In the genomic region with DNA sequence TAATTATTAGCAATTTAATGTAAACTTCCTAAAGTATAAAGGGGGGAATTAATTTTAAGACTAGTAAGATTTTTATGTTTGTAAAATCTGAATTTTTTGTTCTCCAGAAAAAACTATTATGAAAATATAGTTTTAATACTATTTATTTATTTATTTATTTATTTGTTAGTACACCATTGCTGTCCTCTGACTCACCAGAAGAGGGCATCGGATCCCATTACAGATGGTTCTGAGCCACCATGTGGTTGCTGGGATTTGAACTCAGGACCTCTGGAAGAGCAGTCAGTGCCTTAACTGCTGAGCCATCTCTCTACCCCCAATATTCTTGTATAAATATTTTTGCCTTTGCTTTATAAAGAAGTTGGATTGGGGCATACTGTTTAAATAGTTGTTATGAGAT, we compare ENCODE assay signal across 21 mouse cellular contexts.
DNase-seq lines count a peak whose midpoint lies in the region; ATAC-seq and TF ChIP-seq lines count a peak whose summit lies in the region.
"Had no signal": no experiment of that assay in that cellular context is flagged by ENCODE, and none has a peak within 500 bp of the region (broad histone marks: within the 10 kb centered on the region; RNA-seq: fewer than 3 reads in every experiment).

No protein-coding gene starts in this region.

- H3K36me3 ChIP-seq in intestine, postnatal 0 days (ENCODE audit: control insufficient read depth, insufficient read depth), result peaks cover 24% of the 10 kb centered on the region; the same call in 1 of the 2 replicates
- H3K36me3 ChIP-seq in intestine, embryonic 15.5 days, result peaks cover 7% of the 10 kb centered on the region
- H3K36me3 ChIP-seq in liver, embryonic 14.5 days (replicated peaks; ENCODE audit: control insufficient read depth, insufficient read depth, low read depth), result no peaks in the 10 kb centered on the region; the same call in 1 of the 2 replicates
- H3K36me3 ChIP-seq in MEL (ENCODE audit: control insufficient read depth in 1 of 2, insufficient read depth in 2 of 2, low read length in 2 of 2), result peaks cover 3 to 5% of the 10 kb centered on the region in 2 experiments
- H3K36me3 ChIP-seq in splenic B cell, adult 2 months (ENCODE audit: control insufficient read depth, insufficient read depth, low read length, poor library complexity, severe bottlenecking), result peaks cover 5% of the 10 kb centered on the region; the same call in 1 of the 2 replicates

- H3K9ac ChIP-seq in intestine, postnatal 0 days (ENCODE audit: low read depth, low read length), result no peak overlapping the region
- H3K9ac ChIP-seq in intestine, embryonic 15.5 days, result no peak overlapping the region
- H3K9ac ChIP-seq in liver, embryonic 14.5 days (replicated peaks), result no peak overlapping the region
- no peak overlapping the region for H3K9ac ChIP-seq in MEL (ENCODE audit: control insufficient read depth, low read depth, low read length, poor library complexity, severe bottlenecking)
- H3K9ac ChIP-seq: hindbrain, embryonic 12.5 days; liver, embryonic 13.5 days had no signal

- H3K4me2 ChIP-seq in intestine, postnatal 0 days (replicated peaks; ENCODE audit: low read depth), result no peak overlapping the region
- no peak overlapping the region for H3K4me2 ChIP-seq in intestine, embryonic 15.5 days (replicated peaks)
- H3K4me2 ChIP-seq in liver, embryonic 14.5 days (ENCODE audit: low read depth), result no peak overlapping the region
- H3K4me2 ChIP-seq: hindbrain, embryonic 12.5 days; liver, embryonic 13.5 days; midbrain, embryonic 11.5 days had no signal

- ATAC-seq in intestine, postnatal 0 days, result no peak
- ATAC-seq in intestine, embryonic 15.5 days, result no peak
- no peak for ATAC-seq in liver, embryonic 14.5 days (ENCODE audit: insufficient read depth)
- ATAC-seq: forebrain, embryonic 16.5 days; inflammation-experienced regulatory T-cells, adult 6 months had no signal

- no peaks in the 10 kb centered on the region for H3K27me3 ChIP-seq in intestine, postnatal 0 days (replicated peaks; ENCODE audit: control insufficient read depth, insufficient read depth, low read length)
- no peaks in the 10 kb centered on the region for H3K27me3 ChIP-seq in intestine, embryonic 15.5 days (replicated peaks)
- no peaks in the 10 kb centered on the region for H3K27me3 ChIP-seq in liver, embryonic 14.5 days (ENCODE audit: control insufficient read depth, insufficient read depth, low read length)
- no peaks in the 10 kb centered on the region for H3K27me3 ChIP-seq in MEL (ENCODE audit: control insufficient read depth in 1 of 2, insufficient read depth in 2 of 2, low read length in 2 of 2)
- no peaks in the 10 kb centered on the region for H3K27me3 ChIP-seq in splenic B cell, adult 2 months (ENCODE audit: control insufficient read depth, insufficient read depth, low read length, poor library complexity, severe bottlenecking)
- H3K27me3 ChIP-seq: hindbrain, embryonic 12.5 days; liver, embryonic 13.5 days had no signal

- TF ChIP-seq RAD21 in MEL (IDR thresholded peaks at IDR 0.05; ENCODE audit: low read depth, low read length), result no peak

- no peaks in the 10 kb centered on the region for H3K9me3 ChIP-seq in intestine, postnatal 0 days (ENCODE audit: control insufficient read depth)
- H3K9me3 ChIP-seq in intestine, embryonic 15.5 days, result no peaks in the 10 kb centered on the region
- no peaks in the 10 kb centered on the region for H3K9me3 ChIP-seq in liver, embryonic 14.5 days (ENCODE audit: control insufficient read depth, low read length)
- H3K9me3 ChIP-seq in MEL (replicated peaks; ENCODE audit: insufficient read depth, low read length), result no peaks in the 10 kb centered on the region
- H3K9me3 ChIP-seq: forebrain, embryonic 10.5 days; hindbrain, embryonic 12.5 days; limb, embryonic 10.5 days; liver, embryonic 13.5 days had no signal

- DNase-seq in liver, embryonic 14.5 days (ENCODE audit: low read depth in 3 of 3, low spot score in 3 of 3), result no peak
- DNase-seq in liver, result no peak
- DNase-seq in MEL (ENCODE audit: low read depth, low spot score), result peak; percentile 13
- DNase-seq in splenic B cell, adult 2 months (ENCODE audit: low read depth, low spot score), result peak; percentile 3
- DNase-seq in T-cell, adult 2 months (ENCODE audit: low spot score), result no peak
- DNase-seq: cerebellum, adult 11 months; cerebellum, postnatal 10 days; gastrocnemius, postnatal 25 days; heart, adult 18-20 months; kidney, postnatal 4 days; liver, embryonic 13.5 days; spleen, adult 18-20 months; thymus, postnatal 14 days had no signal

- no peak overlapping the region for H3K27ac ChIP-seq in intestine, postnatal 0 days (ENCODE audit: low read depth, low read length)
- H3K27ac ChIP-seq in intestine, embryonic 15.5 days, result no peak overlapping the region
- no peak overlapping the region for H3K27ac ChIP-seq in liver, embryonic 14.5 days
- H3K27ac ChIP-seq in MEL (ENCODE audit: control insufficient read depth, low read depth, low read length), result no peak overlapping the region
- H3K27ac ChIP-seq: forebrain, embryonic 10.5 days; hindbrain, embryonic 12.5 days; limb, embryonic 10.5 days; liver, embryonic 13.5 days had no signal

- 100% methylated on average over 1 of the region's 1 CpGs for WGBS in intestine, postnatal 0 days
- 91% methylated on average over 1 of the region's 1 CpGs for WGBS in intestine, embryonic 15.5 days
- WGBS in liver, embryonic 14.5 days (ENCODE audit: insufficient replicate concordance), result 73% methylated on average over 1 of the region's 1 CpGs

- no peaks in the 10 kb centered on the region for H3K4me1 ChIP-seq in intestine, postnatal 0 days (replicated peaks; ENCODE audit: control insufficient read depth, insufficient read depth, low read length)
- H3K4me1 ChIP-seq in intestine, embryonic 15.5 days (replicated peaks), result no peaks in the 10 kb centered on the region
- peaks cover 0 to 5% of the 10 kb centered on the region in 2 experiments; a peak in 2 of 4 replicates for H3K4me1 ChIP-seq in liver, embryonic 14.5 days (replicated peaks; ENCODE audit: control insufficient read depth in 2 of 2, insufficient read depth in 2 of 2, low read length in 1 of 2)
- H3K4me1 ChIP-seq in MEL (ENCODE audit: control insufficient read depth in 1 of 2, insufficient read depth in 2 of 2, low read length in 2 of 2), result no peaks in the 10 kb centered on the region; a peak in 1 of 4 replicates
- H3K4me1 ChIP-seq: forebrain, embryonic 10.5 days; hindbrain, embryonic 12.5 days; limb, embryonic 10.5 days had no signal

- H3K79me2 ChIP-seq in MEL (ENCODE audit: control insufficient read depth, insufficient read depth, low read length, poor library complexity), result no peaks in the 10 kb centered on the region

- TF ChIP-seq CTCF in intestine, postnatal 0 days (IDR thresholded peaks at IDR 0.05; ENCODE audit: low read depth), result peak; percentile 15; the same call in 1 of the 2 replicates
- peak; percentile 23; the same call in 1 of the 2 replicates for TF ChIP-seq CTCF in liver, embryonic 14.5 days (IDR thresholded peaks at IDR 0.05; ENCODE audit: low read depth)
- 0 out of 6 replicates have a peak, but pooled peaks of 1 of the 3 experiments have one; percentile 5 for TF ChIP-seq CTCF in MEL (IDR thresholded peaks at IDR 0.05 in 2 of 3, conservative IDR thresholded peaks at IDR 0.05 in 1 of 3; ENCODE audit: control insufficient read depth in 1 of 3, insufficient read depth in 1 of 3, low read depth in 2 of 3, low read length in 3 of 3, poor library complexity in 1 of 3, severe bottlenecking in 1 of 3)

- H3K4me3 ChIP-seq in intestine, postnatal 0 days (ENCODE audit: low read depth, low read length), result no peak overlapping the region
- H3K4me3 ChIP-seq in intestine, embryonic 15.5 days (replicated peaks), result no peak overlapping the region
- no peak overlapping the region for H3K4me3 ChIP-seq in liver, embryonic 14.5 days (ENCODE audit: insufficient read depth in 1 of 2, low read depth in 2 of 2, low read length in 2 of 2)
- H3K4me3 ChIP-seq in MEL (ENCODE audit: control insufficient read depth in 1 of 2, insufficient read depth in 1 of 2, low read depth in 2 of 2, low read length in 2 of 2), result no peak overlapping the region
- H3K4me3 ChIP-seq: forebrain, embryonic 10.5 days; hindbrain, embryonic 12.5 days; limb, embryonic 10.5 days; liver, embryonic 13.5 days had no signal

- TF ChIP-seq EP300 in liver, embryonic 14.5 days (IDR thresholded peaks at IDR 0.05; ENCODE audit: low read depth), result no peak
- no peak for TF ChIP-seq EP300 in MEL (IDR thresholded peaks at IDR 0.05; ENCODE audit: low read depth in 1 of 2, low read length in 2 of 2)

- no peak for TF ChIP-seq POLR2A in MEL (IDR thresholded peaks at IDR 0.05; ENCODE audit: control insufficient read depth in 1 of 2, insufficient read depth in 1 of 2, low read depth in 1 of 2, low read length in 2 of 2, poor library complexity in 1 of 2)

TF ChIP-seq in MEL, 35 proteins besides CTCF, POLR2A, EP300 and RAD21:
- TF ChIP-seq RCOR1 (IDR thresholded peaks at IDR 0.05; ENCODE audit: low read depth, low read length), result no peak
- TF ChIP-seq SMC3 (IDR thresholded peaks at IDR 0.05; ENCODE audit: low read depth, low read length), result peak; percentile 21; the same call in 1 of the 2 replicates

Comparison
In these comparisons a context has a peak if more than half of its experiments do, and no peak if none do; other contexts are left out.
1. DNase-seq: peak in MEL (single experiment) and splenic B cell, adult 2 months (single experiment); none in liver, embryonic 14.5 days (0 of 3), liver (single experiment) and T-cell, adult 2 months (single experiment).